Mouse (Mus musculus) testis, adult 2 months (tissue): ENCODE measurements at regions not wholly inside any gene's neighbourhood (a gene's known extent, or its start where the extent isn't known, plus 50 kb on each side); places are given as distances from the start of the nearest gene placed in this dataset.

Source experiments
- CTCF ChIP-seq: fragments of 200-500 bp; IDR thresholded peaks from 2 replicates; pipeline ENCODE4 v1.5.1; 2012; ENCODE audit warnings: low read depth, mild to moderate bottlenecking, inconsistent platforms, low read length, moderate library complexity; ENCODE audit not compliant: control insufficient read depth, insufficient read depth, insufficient replicate concordance
- POLR2A ChIP-seq: fragments of 200-500 bp; IDR thresholded peaks from 2 replicates; pipeline ENCODE4 v1.6.1; 2012; ENCODE audit warnings: low read depth, mild to moderate bottlenecking, inconsistent platforms, low read length, moderate library complexity; ENCODE audit not compliant: control insufficient read depth

DNA sequence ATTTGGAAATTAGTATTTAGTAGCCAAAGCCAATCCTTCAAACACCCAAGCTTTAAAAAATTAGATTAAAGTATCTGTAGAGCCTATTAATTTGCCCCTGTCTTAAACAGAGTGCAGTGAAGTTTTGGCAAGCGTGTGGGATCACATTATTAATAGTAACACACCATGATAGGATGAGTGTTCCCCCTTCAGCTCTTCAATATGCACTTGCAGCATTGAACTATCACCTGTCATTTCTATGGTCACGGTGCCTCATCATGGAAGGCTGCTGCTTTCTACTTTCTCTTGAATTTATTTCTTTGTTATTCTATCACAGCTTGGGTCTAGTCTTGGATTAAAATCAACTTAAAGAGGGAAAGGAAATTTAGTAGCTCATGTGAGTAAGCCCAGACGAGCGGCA, 196.4 kb downstream of the Pmp22 start:
- TF ChIP-seq CTCF (no peak), POLR2A (no peak)
